Mouse (Mus musculus) left cerebral cortex, adult 9 months (tissue): ENCODE measurements at regions not wholly inside any gene's neighbourhood (a gene's known extent, or its start where the extent isn't known, plus 50 kb on each side); places are given as distances from the start of the nearest gene placed in this dataset.
A peak's percentile ranks its signal among the peaks of the same experiment; 100 is the strongest.

ENCODE experiments used
- DNase-seq, 2 experiments: peaks; one replicate each; pipeline ENCODE4 v3.0.0; 2022; ENCODE audit warnings: low spot score in 2 of 2

GRCm38 (mm10) chr4:32074399-32075296 is 110.8 kb downstream of the Map3k7 start:
- DNase-seq: peak; percentile 37 to 47

- DNase-seq: peak in 1 of 2 experiments; percentile 29
Measured at GRCm38 (mm10) chr4:32076391-32076925, 112.6 kb downstream of the Map3k7 start.

GRCm38 (mm10) chr4:32083456-32083855 is 119.6 kb downstream of the Map3k7 start:
- no peak for DNase-seq

- DNase-seq: no peak
Measured at GRCm38 (mm10) chr4:32084250-32084869, 120.5 kb downstream of the Map3k7 start.

- no peak for DNase-seq
Measured at GRCm38 (mm10) chr4:32085040-32085439, 121.1 kb downstream of the Map3k7 start.

GRCm38 (mm10) chr4:32091086-32091485 is 127.2 kb downstream of the Map3k7 start:
- DNase-seq: no peak

GRCm38 (mm10) chr4:32092320-32093041 is 128.6 kb downstream of the Map3k7 start:
- no peak for DNase-seq

GRCm38 (mm10) chr4:32098233-32098632 is 134.3 kb downstream of the Map3k7 start:
- no peak for DNase-seq

GRCm38 (mm10) chr4:32101002-32101401 is 137.1 kb downstream of the Map3k7 start:
- DNase-seq: no peak

GRCm38 (mm10) chr4:32106664-32107171 is 131.9 kb upstream of the Bach2 start:
- DNase-seq: peak; percentile 19 to 30

GRCm38 (mm10) chr4:32122320-32122719 is 116.3 kb upstream of the Bach2 start:
- DNase-seq: no peak

- DNase-seq: no peak
Measured at GRCm38 (mm10) chr4:32126828-32127227, 111.8 kb upstream of the Bach2 start.

GRCm38 (mm10) chr4:32130594-32130993 is 108.0 kb upstream of the Bach2 start:
- DNase-seq: no peak

GRCm38 (mm10) chr4:32131819-32132218 is 106.8 kb upstream of the Bach2 start:
- DNase-seq: no peak

- no peak for DNase-seq
Measured at GRCm38 (mm10) chr4:32136151-32136550, 102.5 kb upstream of the Bach2 start.

- no peak for DNase-seq
Measured at GRCm38 (mm10) chr4:32137243-32137642, 101.4 kb upstream of the Bach2 start.

GRCm38 (mm10) chr4:32137966-32138365 is 100.6 kb upstream of the Bach2 start:
- DNase-seq: no peak

- no peak for DNase-seq
Measured at GRCm38 (mm10) chr4:32139586-32139985, 99.0 kb upstream of the Bach2 start.

GRCm38 (mm10) chr4:32140068-32140467 is 98.5 kb upstream of the Bach2 start:
- DNase-seq: no peak

GRCm38 (mm10) chr4:32142198-32142597 is 96.4 kb upstream of the Bach2 start:
- no peak for DNase-seq

GRCm38 (mm10) chr4:32147146-32147545 is 91.5 kb upstream of the Bach2 start:
- DNase-seq: no peak

- DNase-seq: no peak
Measured at GRCm38 (mm10) chr4:32148597-32148996, 90.0 kb upstream of the Bach2 start.
